Mouse (Mus musculus) spleen, adult 2 months (tissue): ENCODE data around the gene B4galnt2.

Experiments
- CTCF ChIP-seq: fragments of 200-500 bp; IDR thresholded peaks from 2 replicates; pipeline ENCODE4 v1.5.1; 2011; ENCODE audit warnings: mild to moderate bottlenecking, inconsistent platforms; ENCODE audit not compliant: insufficient read depth, insufficient read length, insufficient replicate concordance; ENCODE audit errors: extremely low read depth
- POLR2A ChIP-seq: fragments of 200-500 bp; IDR thresholded peaks from 2 replicates; pipeline ENCODE4 v1.6.1; 2011; ENCODE audit warnings: low read depth, low read length, inconsistent platforms

DNA sequence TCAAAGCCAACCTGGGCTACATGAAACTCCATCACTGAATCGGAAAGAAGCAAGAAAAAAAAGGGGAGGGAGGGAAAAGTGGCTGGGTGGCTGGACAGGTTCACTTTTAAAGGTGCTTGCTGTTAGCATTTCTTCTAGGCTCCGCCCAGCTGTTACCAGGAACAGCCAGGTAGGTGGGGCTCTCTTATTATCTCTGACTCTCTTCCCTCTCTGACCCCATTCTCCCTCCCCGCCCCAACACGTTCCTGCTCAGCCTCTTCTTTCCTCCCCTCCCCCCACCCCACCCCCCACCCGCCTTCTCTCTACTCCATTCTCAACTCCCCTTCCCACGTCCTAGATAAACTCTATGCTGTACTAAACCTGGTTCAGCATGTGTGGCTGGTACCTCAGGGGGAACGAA is 3.1 kb downstream of the B4galnt2 start:
- TF ChIP-seq CTCF (no peak), POLR2A (no peak)
